Mouse (Mus musculus): ENCODE measurements around the gene Pwwp2b. TPM values are rescaled to one million over a fixed set of nuclear protein-coding genes. Genes with fewer than 3 reads are reported as not detected.
A peak's percentile ranks its signal among the peaks of the same experiment; 100 is the strongest.

Pwwp2b gene
- total RNA-seq, 2 experiments from 2014 or later = 2.8 to 3.7 TPM

DNA sequence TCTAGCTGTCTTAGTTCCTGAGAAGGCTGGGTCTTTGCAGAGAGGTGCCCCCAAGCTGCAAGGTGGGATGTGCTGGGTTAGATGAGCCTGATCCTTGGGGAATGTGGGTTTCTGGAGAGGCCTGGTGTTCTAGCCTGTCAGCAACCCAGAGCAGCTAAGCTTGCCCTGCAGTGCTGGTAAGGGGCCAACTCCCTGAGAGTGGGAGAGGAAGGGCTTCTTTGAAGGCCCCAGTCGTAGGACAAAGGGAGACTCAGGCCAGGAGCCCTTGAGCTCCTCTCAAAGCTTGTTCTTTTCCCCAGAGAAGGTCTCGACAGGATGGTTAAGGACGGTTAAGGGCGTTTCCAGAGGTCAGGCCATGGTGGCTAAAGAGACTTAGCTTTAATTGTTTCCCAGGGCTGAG lies 16.1 kb downstream of the Pwwp2b start:
- DNase-seq = no peak

DNA sequence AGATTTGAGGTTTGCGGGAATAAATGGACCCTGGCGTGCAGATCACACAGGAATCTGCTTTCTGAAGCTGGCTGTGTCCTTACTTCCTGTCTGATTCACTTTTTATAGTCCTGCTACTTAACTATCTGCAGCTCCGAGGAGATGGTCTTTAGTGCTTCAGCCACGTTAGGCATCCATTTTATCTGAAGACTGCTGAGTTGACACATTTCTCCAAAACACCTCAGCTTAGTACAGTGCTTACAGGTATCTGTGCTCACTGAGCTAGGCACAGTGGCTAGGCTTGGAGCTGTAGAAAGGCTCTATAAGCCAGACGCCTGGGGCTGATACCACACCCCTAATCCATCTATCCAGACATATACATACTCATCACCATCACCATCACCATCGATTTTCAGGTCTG lies 17.4 kb downstream of the Pwwp2b start:
- DNase-seq = no peak

DNA sequence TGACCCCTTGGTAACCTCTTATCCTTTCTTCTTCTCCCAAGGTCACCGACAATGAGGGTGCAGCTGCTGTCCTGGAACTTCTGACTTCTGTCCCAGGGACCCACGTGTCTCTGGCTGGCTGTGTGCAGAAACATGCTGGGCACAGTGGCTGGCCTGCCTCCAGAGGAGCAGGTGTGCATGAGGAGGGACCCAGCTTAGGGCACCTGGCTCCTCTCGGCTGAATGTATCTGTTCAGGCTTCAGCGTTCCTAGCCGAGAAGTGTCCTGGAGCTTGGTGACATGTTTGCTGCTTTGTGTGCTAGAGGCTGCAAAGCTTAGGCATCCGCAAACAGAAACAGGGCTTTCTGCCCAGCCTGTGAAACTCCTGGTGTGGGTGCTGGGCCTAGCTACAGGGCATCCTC lies 18.1 kb downstream of the Pwwp2b start:
- DNase-seq = no peak

DNA sequence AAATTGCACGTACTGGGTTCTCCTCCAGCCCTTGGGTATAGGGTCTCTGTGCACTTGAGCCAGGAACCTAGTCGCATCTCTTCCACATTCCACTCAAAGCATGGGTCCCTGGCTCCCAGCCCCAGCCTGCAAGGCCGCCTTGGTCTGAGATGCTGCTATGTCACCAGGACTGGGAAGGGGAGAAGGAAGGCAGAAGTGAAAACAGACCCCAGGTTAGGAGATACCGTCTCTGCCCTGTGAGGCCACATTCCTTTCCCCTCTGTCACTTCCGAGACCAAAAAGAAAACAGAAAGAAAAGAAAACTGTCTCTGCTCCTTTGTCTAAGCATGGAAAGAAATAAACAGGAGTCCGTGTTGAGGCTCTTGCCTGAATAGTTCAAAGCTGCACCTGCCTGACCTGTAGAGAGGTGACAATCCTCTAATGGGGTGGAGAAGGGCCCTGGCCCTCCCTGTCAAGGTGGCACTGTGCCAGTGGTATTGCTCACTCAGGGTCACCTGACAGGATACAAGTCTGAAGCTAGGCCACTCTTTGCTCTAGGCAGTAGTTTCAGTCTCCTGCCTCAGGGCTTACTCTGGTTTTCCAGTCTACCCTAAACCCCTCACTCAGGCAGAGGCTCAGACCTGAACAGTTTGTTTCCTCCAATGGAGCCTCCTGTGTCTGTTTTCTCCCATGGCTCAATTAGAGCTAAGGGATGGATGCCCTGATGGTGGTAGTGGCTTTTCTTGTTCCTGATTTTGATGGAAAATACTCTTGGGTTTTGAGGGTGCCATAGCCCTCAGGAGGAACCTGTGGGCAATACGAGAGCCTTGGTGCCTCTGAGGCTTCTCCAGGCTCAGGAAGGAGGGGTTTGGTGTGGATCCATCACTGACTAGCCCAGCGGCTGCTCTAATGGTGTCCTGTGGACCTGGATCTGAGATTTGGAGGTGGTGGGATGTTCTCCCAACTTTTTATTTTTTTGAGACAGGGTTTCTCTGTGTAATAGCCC lies 18.9 kb downstream of the Pwwp2b start:
- DNase-seq = no peak

DNA sequence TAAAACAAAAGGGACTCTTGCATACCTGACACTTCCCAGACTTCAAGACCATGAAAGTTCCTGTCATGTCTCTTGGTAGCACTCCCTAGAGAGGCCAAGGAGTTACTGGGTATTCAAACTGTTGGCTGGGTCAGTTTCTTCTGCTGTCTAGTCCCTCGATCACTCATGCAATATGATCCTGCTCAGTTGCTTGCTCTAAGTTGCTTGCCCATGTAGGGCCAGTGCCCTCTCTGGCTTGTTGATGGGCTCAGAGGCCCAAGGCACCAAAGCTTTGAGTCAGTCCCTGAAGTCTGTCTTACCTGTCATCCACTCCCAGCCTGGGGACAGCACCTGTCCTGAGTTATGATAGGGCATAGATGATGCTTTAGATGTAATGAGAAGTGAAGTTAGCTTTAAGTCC lies 22.5 kb downstream of the Pwwp2b start:
- DNase-seq = no peak

DNA sequence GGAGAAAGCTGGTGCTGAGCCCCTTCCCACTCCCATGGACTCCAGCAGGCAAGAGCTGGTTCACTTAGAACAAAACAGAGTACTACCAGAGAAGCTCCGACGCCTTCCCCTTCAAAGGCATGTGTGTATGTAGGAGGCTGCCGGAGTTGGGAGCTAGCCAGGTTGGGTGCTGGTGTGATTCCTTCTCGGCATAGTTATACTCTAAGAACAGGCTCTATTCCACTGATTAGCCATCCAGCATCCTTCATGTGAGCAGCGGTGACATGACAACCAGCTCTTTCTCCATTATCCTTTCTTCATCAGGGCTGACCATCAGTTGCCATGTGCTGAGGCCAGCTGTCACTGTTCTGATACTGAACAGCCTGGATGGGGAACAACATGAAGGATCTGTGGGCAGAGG lies 23.6 kb downstream of the Pwwp2b start:
- DNase-seq = no peak

DNA sequence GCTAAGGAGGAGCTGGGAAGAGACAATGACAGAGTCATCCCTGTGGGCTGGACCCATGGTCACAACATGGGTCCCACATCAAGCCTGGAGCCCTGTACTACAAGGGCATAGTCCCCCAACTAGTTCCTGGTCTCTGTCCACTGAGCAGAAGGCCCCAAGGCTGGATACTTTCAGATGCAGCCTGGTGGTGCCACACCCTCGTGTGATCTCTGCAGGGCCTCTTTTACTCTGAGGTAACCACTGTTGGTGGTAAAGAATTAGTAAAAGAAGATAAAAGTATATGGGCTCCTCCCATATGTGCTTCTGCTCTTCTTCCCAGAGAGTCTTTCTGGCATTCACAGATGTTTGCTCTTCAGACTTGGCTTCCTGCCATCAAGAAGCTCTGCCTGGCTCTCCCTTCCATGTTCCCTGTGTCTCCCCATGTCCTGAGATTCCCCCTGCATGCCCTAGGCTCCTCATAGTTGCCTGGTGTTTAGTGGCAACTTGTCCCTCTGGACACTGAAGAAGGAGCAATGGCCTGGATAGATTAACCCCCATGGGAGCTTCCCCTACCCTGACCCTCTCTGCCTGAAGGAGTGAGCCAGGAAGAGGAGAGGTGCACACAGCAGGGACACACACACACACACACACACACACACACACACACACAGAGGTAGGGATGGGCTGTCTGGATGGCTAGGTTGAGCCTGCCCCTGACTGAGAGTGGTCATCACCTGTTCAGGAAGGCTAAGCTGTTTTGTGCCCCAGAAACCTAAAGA lies 24.5 kb downstream of the Pwwp2b start:
- peak; percentile 44 for DNase-seq

DNA sequence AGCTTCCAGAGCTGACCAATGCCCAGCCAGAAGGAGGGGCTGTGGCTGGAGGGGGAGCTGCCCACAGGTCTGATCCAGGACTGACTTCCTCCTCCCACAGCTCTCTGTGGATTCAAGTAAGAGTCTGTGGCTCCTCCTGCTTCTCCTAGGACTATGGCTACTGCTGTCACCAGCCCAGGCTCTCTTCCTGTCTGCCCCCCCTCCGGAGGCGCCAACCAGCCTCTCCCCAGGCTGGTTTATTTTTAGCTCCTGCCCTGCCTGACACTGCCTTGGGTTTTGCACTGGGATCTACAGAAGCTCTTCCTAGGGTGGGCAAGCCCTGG lies 25.1 kb downstream of the Pwwp2b start:
- DNase-seq = peak; percentile 41

DNA sequence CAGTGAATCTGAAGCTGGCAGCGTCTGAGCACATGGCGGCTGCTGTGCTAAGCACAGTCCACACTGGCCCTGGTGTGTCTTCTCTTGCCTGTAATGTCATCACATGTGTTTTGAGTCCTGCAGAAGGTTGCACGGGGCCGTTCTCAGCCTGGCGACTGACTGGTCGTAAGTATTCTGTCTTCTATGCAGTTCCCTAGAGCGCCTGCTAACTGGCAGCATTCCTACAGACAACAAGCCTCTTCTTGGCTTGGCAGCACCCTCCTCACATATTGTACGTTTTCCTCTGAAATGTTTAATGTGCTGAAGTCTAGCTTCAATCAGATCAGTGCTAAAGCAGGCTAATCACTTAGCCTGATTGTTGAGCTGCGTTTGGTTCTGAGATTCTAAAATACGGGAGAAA lies 27.3 kb downstream of the Pwwp2b start:
- no peak for DNase-seq

DNA sequence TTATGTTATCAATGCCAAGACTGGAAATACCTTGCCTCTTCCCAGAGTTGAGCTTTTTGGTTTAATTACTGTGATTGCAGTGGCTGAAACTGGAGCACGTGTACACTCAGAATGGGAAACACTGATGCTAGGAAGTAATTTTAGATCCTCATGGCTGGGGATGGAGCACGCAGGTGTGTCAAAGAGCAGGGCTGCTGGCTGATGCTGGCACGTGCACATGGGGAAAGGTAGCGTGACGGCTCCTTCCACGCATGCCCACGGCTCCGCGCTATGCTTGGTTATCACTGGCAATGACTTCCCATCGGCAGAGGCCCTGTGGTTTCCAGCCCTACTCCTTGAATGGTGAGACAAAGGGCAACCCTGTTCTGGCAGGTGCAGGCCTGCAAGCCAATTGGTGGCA lies 27.9 kb downstream of the Pwwp2b start:
- DNase-seq = no peak

DNA sequence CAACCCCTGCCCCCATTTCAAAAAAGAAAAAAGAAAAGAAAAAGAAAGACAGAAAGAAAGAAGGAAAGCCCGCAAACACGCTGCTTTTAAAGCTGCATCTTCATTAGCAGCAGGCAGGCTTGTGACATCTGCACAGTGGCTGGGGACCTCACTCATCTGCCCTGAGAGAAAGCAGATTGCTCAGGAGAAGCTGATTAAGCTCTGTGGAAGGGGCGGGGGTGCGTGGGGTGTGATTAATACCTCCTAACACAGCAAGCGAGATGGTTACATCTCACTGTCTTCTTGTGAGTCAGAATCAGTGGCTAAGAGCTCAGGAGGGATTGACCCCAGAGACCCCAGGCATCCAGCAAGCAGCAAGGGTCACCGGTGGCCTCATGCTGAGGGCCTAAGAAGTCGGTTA lies 29.3 kb downstream of the Pwwp2b start:
- DNase-seq = no peak

DNA sequence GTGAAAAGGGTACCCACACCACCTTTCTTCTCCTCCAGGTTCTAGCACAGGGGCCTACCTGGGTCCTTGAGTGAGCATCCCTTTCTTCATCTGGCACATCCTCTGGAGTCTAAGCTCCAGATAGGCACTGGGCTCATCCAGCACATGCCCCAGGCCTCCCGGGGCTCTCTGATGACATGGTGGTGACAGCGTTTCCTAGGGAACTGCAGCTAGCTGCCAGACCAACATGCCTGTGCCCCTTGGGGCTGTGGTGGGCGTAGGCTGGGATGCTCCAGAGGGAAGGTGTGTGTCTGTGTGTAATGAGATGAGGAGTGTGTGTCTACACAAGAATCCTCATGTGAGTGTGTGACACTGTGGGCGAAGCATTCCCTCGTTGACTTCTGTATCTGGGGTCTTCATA lies 31.3 kb downstream of the Pwwp2b start:
- no peak for DNase-seq

DNA sequence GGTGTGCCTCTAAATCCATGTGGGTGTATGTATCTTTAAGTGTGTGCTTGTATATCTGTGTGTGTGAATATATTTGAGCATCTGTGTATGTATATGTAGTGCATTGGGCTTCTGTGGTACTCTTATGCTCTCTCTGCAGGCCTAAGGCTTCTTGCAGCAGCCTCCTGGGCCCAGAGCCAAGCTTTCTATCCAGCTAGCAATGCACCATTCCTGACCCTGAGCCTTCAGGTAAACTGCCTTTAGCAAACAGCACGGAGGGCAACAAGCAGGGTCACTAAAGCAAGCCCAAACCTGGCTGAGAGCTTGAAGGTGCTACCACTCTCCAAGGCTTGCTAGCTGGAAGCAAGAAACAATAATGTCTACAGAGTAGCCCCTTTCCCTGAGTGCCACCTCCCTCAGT lies 31.8 kb downstream of the Pwwp2b start:
- DNase-seq = no peak

DNA sequence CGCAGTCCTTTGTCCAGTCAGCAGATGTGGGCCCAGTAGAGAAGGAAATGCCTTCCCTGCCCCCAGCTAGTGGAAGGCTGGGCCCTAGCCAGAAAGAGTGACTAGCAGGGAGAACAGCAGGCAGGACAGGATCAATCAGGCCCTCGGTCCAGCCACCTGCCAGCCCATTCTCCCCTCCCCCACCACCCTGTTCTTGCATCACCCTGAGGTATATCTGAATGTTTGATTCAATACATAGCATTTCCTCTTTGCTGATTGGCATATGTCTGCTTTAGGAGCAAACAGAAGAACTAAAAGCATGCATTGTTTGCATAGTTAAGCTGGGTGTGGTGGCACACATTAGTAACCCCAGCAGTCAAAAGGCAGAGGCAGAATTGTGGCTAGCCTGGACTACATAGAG lies 32.9 kb downstream of the Pwwp2b start:
- no peak for DNase-seq

DNA sequence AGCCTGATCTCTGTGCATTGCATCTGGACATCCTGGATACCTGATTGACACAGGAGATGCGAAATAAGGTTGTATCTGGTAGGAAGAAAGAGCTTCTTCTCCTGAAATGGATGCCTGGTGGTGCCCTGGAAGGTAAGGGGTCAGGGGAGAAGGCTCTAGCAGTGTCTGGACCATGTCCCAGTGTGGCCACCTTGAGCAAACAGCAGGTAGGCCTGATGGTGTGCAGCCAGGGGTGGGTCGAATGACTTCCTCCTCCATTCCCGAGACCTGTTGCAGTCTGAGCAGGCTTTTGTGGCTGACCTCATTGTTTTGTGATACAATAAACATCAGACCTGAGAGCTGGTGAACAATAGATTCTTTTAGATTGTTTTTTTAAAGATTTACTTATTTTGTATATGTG lies 33.8 kb downstream of the Pwwp2b start:
- DNase-seq = no peak

DNA sequence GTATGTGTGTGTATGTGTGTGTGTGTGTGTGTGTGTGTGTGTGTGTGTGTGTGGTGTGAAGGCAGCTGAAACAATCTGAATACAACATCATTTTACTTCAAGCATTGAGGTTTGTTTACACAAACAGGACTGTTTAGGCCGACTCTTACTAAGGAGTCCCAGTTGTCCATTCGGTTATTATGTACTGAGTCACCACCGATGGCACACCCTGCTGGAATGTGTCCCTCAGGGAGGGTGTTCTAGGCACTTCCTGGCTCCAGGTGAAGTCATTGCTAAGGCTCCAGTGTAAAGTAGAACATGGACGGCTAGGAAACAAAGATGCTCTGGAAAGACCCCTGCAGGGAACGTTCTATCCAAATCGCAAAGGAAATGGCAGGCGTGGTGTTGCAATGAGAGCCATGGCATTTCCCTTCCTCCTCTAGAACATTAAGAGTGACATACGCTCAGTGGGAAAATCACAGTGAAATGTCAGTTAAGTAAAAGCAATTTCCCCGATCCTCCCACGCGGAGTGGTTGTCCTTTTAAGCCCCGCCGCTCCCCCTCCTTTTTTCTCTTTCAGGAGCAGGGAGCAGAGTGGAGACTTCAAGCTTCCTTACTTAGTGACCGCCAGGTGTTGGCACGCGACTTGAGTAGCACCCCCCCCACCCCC lies 37.1 kb downstream of the Pwwp2b start:
- DNase-seq = no peak

DNA sequence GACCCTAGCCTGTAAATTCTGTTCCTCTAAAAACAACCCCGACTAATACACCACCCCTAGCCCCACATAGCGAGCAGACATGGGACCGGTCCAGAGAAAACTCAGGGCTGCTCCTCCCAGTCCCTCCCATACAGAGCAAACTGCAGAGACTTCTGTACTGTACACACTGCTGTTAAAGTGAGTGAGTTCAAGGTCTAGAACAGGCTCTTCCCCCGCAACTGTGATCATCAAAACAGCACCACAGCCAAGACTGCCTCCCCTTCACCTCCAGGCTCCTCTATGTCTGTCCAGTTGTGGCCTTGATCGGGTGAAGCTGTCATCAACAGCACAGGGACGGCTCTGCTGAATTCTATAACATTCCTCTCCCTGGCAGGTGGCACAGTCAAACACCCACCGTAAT lies 40.3 kb downstream of the Pwwp2b start:
- DNase-seq = no peak

DNA sequence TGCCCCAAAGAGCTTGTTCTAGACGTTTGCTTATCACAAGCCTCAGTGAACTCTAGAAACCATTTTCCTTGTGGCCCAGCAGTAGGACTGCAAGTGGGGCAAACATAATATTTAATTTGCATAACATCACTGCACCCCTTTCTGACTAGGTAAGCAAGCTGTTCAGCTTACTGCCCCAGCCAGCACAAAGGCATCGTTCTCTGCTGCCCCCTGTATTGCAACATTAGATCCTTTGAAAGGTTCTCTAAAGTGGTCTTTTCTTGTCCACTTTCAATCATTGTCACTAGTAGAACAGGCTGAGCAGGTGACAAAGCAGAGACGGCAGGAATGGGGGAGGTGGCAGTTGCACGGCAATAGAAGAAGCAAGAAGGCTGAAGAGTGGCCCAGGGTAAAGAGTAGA lies 45.1 kb downstream of the Pwwp2b start:
- no peak for DNase-seq

DNA sequence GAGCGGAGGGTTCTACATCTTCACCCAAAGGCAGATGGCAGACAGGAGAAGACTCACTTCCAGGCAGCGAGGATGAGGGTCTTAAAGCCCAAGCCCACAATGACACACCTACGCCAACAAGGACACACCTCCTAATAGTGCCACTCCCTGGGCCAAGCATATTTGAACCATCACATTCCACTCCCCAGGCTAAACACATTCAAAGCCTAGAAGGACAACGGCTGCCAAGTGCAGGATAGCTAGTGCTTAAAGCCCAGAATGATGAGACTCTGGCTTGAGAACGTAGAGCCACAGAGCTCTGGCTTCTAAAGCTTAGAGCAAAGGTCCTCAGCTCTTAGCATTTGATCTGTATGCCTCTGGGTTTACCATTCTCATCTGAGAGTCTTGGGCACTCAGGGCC lies 45.8 kb downstream of the Pwwp2b start:
- DNase-seq = no peak

DNA sequence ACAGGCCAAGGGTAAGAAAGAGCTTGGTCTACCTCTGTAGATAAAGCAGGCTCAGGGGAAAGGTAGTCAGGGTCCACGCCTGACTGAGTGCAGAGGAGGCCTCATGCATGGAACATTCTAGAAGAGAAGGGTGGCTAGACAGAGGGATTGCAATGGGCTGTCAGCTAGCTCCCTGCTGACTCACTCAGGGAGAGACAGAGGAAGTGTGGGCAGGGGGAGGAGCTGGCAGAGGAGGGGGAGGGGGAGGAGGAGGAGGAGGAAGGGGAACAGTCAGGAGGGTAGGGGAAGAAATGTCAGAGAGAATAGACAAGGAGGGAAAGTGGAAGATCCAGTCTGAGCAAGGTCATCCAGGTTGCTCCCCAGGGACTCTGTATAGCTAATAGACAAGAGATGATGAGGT lies 47.4 kb downstream of the Pwwp2b start:
- DNase-seq = no peak

DNA sequence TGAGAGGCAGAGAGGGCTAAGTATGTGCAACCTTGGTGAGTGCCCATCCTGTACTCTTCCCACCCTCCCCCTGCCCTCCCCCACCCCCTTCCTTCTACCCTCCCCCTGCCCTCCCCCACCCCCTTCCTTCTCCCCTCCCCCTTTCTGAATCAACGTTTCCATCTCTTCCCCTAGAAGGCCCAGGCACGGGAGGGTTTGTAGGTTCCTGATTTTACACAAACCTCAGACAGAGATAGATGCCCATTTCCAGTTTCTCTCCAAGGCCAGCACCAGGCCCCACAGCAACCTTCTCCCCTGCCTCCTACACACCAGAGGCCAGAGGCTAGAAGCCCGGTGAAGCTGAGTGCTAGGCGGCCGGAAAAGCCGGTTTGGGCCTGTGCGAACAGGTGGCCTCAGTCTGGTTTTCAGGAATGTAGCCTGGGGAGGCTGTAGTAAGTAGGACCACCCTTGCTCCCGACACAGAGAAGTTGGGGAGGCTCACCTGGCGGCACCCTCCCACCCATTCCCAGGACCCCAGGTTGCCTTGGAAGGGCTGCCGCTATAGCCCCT lies 48.3 kb downstream of the Pwwp2b start:
- no peak for DNase-seq

DNA sequence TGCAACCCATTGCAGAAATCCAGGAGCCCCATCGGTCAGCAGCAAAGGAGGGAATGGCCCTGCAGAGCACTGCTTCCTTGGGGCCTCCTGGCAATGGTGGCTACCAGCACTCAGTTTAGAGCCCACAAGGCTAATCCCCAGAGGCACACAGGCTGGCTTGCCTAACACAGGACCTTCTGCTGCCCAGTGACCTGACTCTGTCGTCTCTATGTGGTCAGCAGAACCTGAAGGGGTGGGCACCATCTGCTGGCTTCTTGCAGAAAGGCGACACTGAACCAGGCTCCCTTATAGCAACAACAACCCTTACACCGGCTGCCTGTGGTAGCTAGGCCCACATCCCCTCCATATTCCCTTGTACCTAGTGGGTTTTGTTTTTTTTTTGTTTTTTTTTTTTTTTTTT lies 50.2 kb downstream of the Pwwp2b start:
- DNase-seq = no peak

DNA sequence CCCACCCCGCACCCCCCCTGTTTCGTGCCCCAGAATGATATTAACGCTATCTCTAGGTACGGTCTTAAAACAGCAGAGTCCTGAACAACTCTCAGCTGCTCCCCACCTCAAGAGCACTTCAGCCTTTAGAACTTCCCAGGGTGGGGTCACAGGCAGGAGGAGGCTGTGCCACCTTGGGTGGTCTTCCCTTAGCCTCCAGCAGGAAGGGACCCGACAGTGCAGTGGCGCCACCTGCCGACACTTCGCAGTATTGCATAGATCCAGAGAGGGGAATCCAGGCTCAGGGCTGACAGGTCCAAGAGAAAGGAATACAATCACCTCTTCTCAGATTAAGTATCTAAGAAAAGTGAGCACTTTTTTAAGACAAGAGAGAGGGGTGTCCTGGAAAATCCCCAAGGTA lies 51.1 kb downstream of the Pwwp2b start:
- DNase-seq = peak; percentile 57

Data from gastrocnemius, postnatal 25 days (tissue).